Mouse (Mus musculus): Measurements from ENCODE around the gene Trim44. TPM values are rescaled to one million over a fixed set of nuclear protein-coding genes. Genes with fewer than 3 reads are reported as not detected.

The Trim44 gene
- total RNA-seq, 2 experiments from 2014 or later = 34.0 to 37.2 TPM

DNA sequence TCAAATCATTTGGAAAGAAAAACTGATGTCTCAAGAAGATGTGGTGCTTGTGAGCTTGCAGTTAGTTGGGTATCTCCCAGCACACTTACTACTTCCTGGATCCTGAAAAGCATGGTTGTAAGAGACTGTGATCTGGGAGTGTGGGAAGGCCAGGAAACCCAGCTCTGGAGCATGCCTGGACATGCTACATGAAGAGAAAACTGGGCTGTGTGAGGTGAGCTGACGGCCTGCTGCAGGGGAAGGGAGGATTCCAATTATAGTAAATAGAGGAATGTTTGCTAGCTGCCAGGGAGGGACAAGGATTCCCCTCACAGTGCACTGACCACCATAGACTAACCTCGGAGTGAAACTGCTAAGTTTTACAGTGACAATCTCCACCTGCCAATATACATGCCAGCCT, 104.4 kb downstream of the Trim44 start:
- no peak for ATAC-seq (replicated peaks; ENCODE audit: low FRiP score, low TSS enrichment, poor library complexity, severe bottlenecking)

DNA sequence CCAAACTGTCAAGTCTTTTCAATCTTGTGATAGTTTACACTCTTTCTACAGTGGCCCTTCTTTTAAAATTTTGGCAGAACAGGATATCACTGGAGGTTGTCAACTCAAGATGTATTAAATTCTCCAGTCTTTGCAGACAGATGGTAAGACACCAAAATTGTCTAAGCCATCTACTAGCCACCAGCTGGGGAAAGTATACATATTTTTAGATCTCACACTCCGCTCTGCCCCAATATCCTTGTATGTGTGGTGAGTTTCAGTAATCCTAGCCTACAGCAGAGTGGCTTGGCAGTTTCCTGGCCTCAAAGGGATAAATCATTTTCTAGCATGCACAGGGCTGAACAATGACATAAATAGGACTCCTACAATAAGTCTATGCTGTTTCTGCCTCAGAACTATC, 105.1 kb downstream of the Trim44 start:
- ATAC-seq (replicated peaks; ENCODE audit: low FRiP score, low TSS enrichment, poor library complexity, severe bottlenecking) = no peak

DNA sequence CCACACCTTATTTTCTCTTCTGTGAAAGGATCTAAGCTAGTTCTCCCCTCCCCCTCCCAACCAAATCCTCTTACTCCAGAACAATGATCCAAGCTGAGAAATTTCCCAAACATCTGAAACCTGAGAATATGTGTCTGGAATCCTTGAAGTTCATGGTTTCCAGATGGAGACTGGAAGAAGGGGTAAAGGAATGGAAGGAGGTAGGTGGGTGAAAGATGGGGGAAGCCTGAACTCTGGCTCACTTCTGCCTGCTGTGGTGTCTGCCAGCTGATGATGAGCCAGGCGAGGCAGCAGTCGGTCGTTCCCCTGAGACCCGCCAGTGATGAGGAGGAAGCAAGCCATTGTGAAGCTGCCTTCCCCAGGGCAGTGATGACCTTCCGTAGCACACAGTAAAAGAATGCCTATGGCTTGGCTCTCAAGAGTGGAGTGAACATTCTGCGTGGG, 112.8 kb downstream of the Trim44 start:
- ATAC-seq (replicated peaks; ENCODE audit: low FRiP score, low TSS enrichment, poor library complexity, severe bottlenecking) = no peak

DNA sequence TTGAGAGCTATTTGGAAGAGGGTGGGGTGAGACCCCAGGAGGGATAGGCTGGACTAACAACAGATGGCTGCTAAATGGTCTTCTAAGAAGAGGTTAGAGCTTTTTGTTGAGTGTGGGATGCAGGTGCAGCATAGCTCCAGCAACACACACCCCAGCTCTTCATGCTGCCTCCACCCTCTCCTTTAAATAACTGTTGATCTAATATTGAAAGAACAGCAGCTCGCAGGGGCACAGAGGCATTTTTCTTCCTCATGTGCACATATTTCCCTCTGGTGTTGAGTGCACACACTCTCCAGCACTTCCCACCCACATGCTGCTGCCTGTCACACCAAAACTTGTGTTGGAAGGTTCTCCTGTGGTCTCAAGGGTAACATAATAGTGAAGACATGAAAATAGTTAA, 114.4 kb downstream of the Trim44 start:
- ATAC-seq (replicated peaks; ENCODE audit: low FRiP score, low TSS enrichment, poor library complexity, severe bottlenecking) = no peak

DNA sequence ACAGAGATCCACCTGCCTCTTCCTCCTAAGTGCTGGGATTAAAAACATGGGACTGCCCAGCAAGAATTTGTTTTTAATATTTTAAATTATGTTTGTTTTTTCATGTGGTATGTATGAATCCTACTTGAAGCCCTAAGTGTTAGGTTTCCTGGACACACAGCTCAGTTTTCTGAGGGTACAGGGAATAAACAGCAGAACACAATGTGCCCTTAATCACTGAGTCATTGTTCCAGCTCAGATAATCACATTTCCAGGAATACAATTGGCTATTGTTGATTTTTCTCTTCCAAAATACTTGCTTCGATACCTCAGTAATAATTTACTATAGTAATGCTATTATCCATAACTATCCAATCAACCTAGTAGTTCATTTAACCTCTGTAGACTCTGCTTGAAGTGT, 115.6 kb downstream of the Trim44 start:
- ATAC-seq (replicated peaks; ENCODE audit: low FRiP score, low TSS enrichment, poor library complexity, severe bottlenecking) = no peak

DNA sequence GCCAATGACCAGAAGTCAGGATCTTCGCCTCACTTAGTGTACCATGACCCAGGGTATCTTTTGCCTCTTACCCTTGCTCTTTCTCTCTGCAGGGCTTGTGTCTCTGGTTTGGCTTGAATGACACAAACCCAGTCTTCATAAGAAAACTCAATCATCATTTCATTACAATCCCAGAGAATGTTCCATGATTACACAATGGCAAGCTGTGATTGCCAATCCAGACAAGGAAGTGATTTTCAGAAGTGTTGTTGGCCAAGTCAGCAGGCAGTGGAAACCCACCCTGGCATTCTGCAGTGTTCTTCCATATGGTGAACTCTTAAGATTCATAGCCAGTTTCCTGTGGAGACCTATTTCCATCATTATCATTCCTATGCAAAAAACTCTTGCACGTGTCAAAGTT, 116.1 kb downstream of the Trim44 start:
- no peak for ATAC-seq (replicated peaks; ENCODE audit: low FRiP score, low TSS enrichment, poor library complexity, severe bottlenecking)

DNA sequence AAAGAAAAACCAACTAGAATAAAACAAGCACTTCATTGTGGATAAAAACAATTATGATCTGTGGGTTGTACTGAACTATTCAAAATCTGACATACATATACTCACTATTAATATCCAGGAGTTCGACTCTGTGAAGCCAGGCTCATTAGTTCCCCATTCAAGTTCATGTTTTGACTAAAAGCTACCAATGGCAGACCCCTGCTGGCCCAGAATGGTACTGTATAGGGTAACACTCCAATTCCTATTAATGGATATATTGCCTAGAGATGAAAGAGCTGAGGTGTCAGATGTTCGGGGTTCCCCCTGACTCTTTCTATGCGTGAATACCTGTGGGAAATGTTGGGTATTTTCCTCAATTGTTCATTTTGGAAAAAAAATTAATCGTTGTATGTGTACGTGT, 117.6 kb downstream of the Trim44 start:
- peak; percentile 87 for ATAC-seq (replicated peaks; ENCODE audit: low FRiP score, low TSS enrichment, poor library complexity, severe bottlenecking)

DNA sequence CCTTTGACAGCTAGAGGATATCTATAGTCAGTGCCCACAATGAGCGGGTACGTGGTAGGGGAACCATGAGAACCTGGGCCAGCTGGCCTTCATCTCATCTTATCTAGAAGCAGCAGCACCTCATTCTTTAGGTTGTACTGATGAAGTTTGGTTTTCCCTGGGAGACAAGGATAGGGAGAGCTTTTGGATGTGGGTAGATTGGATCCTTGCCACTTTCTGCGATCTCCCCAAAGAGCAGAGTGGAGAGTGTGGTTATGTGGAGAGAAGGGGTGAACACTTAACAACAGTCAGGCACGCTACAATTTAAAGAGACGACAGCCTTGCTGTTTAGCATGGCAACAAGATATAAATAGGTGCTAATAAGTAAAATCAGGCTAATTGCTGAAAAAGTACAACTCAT, 119.0 kb downstream of the Trim44 start:
- ATAC-seq (replicated peaks; ENCODE audit: low FRiP score, low TSS enrichment, poor library complexity, severe bottlenecking) = no peak

DNA sequence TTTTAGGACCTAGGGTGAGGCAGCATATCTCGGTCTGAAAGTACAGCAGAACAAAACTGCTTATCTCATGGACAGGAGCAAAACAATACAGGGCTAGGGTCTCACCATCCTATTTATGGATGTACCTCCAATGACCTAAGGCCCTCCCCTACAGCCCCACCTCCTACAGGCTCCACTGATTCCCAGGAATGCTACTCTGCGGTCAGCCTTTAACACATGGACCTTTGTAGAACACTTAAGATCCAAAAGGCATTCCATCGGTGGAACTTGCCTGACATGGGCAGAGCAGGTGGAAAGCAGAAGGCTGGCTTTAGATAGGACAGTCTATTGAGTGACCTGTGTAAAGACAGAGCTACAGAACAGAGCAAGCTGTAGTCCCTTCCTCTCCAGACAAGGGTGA, 120.3 kb downstream of the Trim44 start:
- no peak for ATAC-seq (replicated peaks; ENCODE audit: low FRiP score, low TSS enrichment, poor library complexity, severe bottlenecking)

DNA sequence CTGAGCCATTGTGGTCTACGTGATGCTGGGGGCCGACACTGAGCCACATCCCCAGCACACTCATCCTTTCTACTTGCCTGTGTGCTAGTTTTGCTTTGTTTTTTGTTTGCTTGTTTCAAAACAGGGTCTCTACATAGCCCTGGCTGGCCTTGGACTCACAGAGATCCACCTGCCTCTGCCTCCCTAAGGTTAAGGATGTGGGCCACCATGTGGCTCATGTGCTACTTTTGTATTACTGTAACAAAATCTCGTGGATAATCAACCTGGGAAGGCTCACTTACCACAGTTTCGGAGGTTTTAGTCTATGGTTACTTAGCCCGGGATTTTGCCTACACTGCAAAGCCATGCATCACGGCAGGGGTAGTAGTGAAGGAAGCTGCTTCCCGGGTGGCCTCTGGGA, 125.5 kb downstream of the Trim44 start:
- no peak for ATAC-seq (replicated peaks; ENCODE audit: low FRiP score, low TSS enrichment, poor library complexity, severe bottlenecking)

DNA sequence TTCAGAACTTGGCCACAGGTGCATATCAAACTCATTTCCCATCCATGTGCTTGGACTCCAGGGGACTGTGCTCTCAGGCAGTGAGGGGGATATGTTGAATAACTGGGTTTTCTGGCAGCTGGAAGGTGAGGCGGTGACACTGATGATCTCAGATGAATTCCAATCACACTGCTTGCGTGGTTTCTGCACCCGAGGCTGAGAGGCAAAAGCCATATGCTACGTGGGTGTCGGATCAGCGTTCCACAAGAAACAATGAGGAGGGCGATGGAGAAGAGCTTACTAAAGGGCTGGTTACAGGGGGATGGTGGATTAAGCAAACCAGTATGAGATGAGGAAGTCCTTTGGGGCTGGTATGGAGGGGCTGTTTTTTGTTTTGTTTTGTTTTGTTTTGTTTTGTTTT, 127.8 kb downstream of the Trim44 start:
- ATAC-seq (replicated peaks; ENCODE audit: low FRiP score, low TSS enrichment, poor library complexity, severe bottlenecking) = no peak

DNA sequence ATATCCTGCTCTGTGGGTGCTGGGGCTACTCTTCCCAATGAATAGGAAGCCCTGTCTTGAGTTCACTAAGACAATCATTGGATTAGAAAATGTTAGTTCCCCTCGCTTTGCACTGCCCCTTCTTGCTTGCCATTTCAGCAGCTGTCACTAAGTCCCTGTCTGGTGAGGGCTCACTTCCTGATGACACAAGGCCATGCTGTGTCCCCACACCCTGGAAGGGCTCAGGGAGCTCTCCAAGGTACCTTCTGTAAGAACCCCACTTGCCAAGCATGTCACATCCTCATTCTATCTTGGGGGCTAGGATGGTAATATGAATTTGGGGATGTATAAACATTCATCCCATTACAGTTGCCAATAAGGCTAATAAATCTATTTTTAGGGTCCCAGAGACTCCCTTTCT, 129.7 kb downstream of the Trim44 start:
- 0 out of 2 replicates have a peak, but pooled peaks have one; percentile 47 for ATAC-seq (replicated peaks; ENCODE audit: low FRiP score, low TSS enrichment, poor library complexity, severe bottlenecking)

DNA sequence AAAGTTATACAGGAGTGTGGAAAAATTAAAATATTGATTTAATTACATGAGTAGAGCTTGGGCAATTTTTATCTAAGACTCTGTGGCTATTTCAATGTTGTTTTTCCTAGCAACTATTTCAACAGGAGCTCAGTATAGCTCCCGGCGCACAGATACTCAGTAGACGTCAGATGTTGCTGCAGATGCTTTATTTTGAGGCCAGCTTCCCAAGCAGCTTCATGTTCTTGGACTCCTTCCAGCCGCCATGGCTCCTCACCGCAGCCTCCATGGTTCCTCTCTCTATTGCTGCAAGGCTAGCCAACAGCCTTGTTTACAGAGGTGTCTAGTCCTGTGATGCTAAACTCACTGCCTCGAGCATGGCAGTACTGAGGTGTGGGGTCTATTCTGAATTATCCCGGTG, 134.3 kb downstream of the Trim44 start:
- ATAC-seq (replicated peaks; ENCODE audit: low FRiP score, low TSS enrichment, poor library complexity, severe bottlenecking) = no peak

DNA sequence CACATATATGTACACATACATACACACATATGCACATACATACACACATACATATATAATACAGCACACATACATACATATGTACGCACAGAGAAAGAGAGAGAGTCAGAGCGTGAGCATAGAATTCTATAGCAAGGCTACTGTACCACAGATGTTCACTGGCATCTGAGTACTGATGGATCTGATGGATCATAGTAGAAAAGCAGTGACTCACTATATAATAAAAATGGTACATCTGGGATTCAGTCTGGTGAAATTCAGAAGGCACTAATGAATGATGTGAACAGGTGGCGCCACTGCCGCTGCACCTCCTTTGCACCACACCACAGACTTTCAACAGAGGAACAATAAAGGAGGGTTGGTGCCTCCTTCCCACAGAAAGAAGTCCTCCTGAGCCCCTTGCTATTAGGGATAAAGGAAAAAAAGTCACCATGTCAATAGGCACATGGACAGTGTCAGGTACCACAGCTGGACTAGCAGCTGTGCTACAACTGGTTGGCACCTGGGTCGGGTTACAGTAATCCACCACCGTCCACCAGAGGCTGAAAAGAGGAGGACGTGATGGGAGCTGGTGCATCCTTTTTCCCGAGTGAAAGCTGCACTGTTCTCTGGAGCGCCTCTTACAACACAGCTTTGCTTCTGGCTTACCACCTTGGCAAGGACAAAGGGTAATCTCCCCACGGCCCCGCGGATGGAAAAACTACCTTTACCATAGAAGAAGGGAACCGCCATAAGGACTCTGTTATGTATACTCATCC, 139.9 kb downstream of the Trim44 start:
- no peak for ATAC-seq (replicated peaks; ENCODE audit: low FRiP score, low TSS enrichment, poor library complexity, severe bottlenecking)

DNA sequence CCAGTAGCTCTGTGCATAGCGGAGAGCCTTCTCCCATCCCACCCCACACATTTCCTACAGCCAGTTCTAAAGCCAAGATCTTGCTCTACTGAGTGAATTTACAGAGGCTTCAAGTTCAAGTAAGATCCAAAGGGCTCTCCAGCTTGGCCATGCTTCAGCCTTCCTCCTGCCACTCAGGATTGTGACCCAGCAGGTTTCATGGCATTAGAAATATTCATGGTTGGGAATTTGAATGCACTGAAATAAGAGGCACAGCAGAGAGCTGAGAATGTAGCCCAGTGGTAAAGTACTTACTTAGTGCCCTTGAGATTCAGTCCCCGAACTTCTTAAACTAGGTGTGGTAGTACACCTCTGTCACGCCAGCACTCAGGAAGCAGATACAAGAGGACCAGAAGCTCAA, 140.7 kb downstream of the Trim44 start:
- ATAC-seq (replicated peaks; ENCODE audit: low FRiP score, low TSS enrichment, poor library complexity, severe bottlenecking) = no peak

DNA sequence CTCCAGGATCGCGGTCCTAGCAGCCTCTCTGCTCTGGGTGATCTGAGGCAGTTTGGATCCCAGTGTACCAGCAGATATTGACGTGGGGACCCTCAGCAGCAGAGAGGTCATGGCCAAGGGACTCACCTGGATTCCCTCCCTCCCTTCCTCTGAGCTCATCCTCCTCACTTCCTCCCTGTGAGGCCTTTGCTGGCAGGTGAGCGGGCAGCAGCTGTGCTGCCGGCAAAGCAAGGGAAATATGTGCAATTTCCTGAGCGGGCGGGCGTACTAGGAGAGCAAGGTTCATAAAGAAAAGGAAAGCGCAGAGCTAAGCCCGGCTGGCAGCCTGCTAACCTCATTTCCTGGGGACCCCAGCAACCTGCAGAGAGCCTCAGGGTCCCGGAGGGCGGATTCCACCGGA, 148.5 kb downstream of the Trim44 start:
- no peak for ATAC-seq (replicated peaks; ENCODE audit: low FRiP score, low TSS enrichment, poor library complexity, severe bottlenecking)

DNA sequence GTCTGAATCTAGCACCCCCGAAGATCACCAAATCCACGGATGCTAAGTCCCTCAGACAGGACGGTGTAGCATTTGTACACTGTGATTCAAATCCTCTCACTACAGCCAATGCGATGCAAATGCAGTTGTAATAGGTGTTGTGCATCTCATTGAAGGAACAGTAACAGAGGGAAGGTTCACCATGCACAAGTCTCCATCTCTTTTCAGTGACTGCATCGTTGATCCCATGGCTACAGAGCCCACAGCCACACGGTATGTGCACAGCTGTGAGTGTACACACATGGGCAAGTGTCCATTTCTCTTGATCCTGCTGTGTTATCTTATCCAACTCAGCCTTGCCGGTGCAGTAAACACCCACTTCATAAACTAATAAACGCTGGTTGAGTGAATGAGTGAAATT, 148.9 kb downstream of the Trim44 start:
- ATAC-seq (replicated peaks; ENCODE audit: low FRiP score, low TSS enrichment, poor library complexity, severe bottlenecking) = no peak

DNA sequence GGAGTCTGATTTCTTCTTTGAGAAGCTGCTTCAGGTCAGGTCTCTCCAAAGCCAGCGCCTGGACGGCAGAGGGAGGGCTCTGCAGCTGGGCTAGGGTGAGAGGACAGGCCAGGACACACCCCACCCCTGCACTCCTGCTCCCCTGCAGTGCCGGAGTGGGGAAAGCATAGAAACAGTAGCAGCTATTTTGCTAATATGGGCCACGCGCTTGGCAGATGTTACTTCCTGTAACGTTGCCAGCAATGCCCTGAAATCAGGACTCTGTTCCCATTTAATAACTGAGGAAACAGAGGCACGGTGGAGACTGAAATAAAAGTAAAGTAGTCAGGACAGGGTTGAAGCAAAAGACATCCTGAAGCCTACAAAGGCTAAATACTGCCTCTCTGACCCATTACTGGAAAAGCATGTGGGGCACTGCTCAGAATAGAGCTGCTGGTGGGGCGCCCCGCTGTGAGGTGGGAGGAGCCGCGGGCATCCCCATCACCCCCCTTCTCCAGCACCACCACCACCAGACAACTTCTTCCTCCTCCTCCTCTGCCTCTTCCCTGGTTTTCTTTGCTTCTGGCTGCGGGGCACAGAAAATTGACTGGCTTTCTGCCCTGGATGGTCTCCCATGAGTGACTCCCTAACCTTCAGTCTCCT, 149.5 kb downstream of the Trim44 start:
- ATAC-seq (replicated peaks; ENCODE audit: low FRiP score, low TSS enrichment, poor library complexity, severe bottlenecking) = no peak

DNA sequence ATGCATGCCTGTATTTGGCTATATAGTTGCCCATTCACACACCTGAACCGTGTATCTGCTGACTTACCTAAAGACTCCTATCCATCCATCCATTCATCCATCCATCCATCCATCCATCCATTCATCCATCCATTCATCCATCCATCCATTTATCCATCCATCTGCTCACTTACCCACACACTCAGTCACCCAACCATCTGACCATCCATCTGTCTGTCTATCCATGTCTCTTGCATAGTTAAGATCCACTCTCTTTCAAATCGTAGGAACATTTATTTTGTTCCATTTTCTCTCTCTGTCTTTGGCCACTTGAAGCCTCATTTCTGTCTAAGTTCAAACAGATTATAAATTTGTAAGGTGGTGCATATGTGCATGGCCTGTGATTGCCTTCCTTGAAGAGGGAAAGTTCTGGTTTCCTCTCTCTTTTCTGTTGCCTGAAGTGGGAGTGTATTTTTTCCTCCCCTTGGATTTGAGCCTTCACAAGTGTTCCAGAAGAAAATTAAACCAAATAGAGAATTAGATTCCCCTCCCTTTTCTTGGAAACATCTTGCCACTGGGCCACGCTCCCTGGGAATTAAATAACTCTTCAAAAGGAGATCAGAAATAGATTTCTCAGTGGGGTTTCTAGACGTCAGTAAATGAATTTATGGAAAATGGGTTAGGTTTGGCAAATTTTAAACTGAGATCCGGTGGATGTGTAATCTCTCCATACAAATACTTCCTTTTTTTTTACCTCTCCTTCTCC, 150.9 kb downstream of the Trim44 start:
- no peak for ATAC-seq (replicated peaks; ENCODE audit: low FRiP score, low TSS enrichment, poor library complexity, severe bottlenecking)

DNA sequence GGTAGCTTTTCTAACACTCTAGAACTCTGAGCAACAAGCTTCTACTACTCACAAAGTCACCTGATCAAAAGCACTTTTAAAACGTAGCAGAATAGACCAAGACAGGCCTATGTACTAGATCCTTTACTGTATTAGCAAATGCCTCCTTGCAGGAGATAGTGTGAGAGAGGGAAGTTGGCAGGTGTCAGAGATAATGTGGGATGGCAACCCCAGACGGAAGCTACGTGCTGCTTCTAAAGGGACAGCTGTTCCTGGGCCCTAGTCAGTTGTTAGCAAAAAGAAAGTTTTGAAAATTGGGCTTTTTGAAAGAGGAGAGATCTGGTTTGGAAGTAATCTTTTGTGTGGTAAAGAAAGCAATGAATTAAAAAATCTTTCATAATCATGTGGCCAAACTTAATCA, 151.5 kb downstream of the Trim44 start:
- no peak for ATAC-seq (replicated peaks; ENCODE audit: low FRiP score, low TSS enrichment, poor library complexity, severe bottlenecking)

DNA sequence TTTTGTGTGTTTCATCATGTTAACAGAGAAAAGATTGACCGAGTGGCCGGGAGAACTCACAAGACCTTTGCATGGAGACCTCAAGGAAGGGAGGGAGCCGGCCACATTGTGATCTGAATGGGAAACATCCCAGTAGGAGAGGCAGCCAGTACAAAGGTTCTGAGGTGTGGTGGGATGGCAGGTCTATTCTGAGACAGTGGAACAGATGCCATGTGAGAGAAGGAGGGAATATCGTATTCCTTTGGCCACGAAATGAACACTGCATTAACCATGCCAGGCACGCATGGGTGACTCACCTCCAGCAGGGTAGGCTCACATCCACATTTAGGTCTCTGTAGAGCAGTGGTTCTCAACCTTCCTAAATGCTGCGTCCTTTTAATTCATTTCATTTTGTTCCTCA, 154.4 kb downstream of the Trim44 start:
- no peak for ATAC-seq (replicated peaks; ENCODE audit: low FRiP score, low TSS enrichment, poor library complexity, severe bottlenecking)

Data from megakaryocyte-erythroid progenitor cell, adult 5-6 weeks (primary cell).